Mouse (Mus musculus): ENCODE data around the gene Gm10197.
"Not testable (repeated sequence)": the region's sequence is repeated elsewhere in the genome, so short reads cannot be mapped to it uniquely, and the experiment has no call there.

Gene Gm10197

GRCm38 (mm10) chr19:53371666-53372065 is at the start of gene Gm10197:
TSS of gene Gm10197 (minus strand) at chr19:53371766.
- DNase-seq (ENCODE audit: low read depth) = no peak

- DNase-seq (ENCODE audit: low read depth) = peak; percentile 73
Measured at GRCm38 (mm10) chr19:53420924-53421582, 49.5 kb upstream of the Gm10197 start.

DNA sequence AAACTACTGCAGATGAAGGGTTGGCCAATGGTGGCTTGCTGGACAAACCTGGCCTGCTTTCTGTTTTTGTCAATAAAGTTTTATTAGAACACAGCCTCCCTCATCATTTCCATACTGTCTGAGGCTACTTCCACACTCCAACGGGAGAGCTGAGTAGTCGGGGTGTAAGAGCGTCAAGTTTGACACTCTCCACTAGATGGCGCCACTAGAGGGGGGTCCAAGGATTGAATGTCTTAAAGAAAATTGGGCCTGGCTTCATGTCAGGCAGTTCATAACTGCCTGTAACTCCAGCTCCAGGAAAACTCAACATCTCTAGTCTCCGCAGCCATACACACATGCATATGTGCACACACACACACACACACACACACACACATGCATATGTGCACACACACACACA is 48.3 kb upstream of the Gm10197 start:
- peak; percentile 75 for DNase-seq (ENCODE audit: low read depth)

DNA sequence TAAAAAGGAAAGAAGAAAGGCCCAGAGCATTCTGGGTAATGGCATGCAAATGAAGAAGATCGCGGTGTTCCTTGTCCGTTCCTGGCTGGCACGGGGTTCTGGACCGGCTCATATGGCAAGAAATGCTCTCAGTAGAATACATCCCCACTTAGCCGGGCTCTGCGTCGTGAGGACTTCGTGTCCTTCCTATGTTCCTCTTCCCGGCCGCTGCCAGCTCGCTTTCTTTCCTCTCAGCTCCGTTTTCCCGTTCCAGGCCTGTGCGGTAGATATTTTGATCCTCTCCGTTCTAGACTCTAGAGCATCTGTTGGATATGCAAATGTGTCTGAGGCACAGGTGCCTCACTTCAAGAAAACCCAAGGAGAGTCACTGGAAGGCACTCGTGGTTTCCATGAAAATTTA is 43.6 kb upstream of the Gm10197 start:
- no peak for DNase-seq (ENCODE audit: low read depth)

DNA sequence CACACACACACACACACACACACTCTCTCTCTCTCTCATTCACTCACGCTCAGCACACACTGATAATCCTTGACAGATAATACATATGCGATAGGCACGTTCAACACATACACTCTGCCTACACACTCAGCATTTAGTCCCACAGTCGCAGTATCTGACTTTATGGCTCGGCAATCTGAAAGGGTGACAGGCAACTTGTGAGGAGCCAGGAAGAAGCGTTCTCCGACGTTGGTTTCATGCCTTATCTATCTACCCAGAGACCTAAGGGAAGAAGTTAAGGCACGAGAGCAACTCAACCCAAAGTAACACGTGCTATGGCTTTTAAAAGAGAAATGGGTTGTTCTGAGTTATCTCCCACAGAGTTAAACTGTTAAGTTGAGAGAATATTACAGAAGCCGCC is 43.1 kb upstream of the Gm10197 start:
- peak; percentile 38 for DNase-seq (ENCODE audit: low read depth)

GRCm38 (mm10) chr19:53413617-53414380 is 42.2 kb upstream of the Gm10197 start:
- DNase-seq (ENCODE audit: low read depth) = no peak

GRCm38 (mm10) chr19:53412149-53412848 is 40.7 kb upstream of the Gm10197 start:
- DNase-seq (ENCODE audit: low read depth) = no peak

DNA sequence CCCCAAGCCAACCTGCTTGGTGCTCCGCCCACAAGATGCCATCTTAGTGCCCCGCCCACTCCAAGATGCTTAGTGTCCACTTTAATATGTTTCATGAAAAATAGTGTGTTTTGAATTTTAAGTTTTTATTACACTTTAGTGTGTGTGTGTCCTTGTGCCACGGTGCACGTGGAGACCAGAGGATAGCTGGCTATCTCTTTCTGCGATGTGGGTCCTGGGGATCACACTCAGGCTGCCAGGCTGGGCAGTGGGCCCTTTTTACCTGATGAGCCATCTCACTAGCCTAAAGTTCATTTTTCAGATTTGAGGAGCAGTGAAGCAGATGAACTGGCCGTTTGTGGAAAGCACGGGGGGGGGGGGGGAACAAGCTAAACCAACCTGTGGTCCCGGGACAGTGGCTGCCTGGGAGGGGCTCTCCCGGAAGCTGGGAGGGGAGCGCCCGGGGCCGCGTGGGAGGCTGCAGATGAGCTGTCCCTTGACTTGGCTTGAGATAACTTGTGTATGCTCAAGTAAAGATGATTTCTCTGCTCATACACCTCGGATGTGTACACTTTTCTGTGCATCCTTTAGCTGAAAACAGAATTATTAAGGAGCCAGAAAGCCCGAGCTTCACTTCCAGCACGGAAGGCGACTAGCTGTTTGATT is 38.2 kb upstream of the Gm10197 start:
- no peak for DNase-seq (ENCODE audit: low read depth)

- no peak for DNase-seq (ENCODE audit: low read depth)
Measured at GRCm38 (mm10) chr19:53408398-53408797, 36.8 kb upstream of the Gm10197 start.

GRCm38 (mm10) chr19:53407350-53407749 is 35.8 kb upstream of the Gm10197 start:
- no peak for DNase-seq (ENCODE audit: low read depth)

DNA sequence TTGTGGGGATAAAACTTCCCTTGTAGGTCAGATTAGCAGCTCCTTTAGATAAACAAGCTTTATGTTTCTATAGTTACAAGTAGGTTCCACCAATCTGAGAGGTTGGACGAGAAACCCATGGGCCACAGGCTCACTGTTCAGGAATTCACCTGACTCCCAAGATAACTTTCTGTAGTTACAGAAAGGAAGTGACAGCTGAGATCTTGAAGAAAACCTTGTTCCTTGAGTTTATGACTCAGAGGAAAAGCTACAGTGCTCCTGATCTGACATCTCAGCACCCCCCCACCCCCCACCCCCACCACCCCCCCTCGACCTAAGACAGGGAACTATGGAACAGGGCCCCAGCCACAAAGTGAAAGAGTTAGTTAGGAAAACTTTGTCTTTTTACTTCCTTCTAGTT is 34.2 kb upstream of the Gm10197 start:
- no peak for DNase-seq (ENCODE audit: low read depth)

DNA sequence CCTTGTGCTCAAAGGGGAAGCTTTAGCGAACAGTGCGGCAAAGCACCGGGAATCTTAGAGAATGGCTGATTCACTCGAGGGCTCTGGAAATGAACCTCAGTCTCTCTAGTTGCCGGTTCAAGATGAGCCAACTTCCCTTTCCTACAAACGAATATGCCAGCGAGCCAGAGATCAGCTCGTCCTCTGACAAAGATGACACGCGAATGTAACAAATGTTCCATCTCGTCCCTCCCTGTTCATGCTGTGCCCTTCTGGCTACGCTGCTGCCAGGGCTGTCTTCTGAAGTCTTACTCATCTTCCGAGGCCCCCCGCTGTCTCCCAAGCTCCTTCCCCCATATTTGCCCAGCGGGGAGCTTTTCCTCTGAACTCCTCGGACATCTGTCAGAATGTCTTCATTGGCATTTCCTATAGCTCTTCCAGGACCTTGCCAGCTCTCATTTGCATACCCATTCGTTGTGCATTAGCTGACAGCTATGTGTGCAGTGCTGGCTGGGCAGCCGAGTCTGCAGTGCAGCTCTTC is 33.3 kb upstream of the Gm10197 start:
- DNase-seq (ENCODE audit: low read depth) = no peak

DNA sequence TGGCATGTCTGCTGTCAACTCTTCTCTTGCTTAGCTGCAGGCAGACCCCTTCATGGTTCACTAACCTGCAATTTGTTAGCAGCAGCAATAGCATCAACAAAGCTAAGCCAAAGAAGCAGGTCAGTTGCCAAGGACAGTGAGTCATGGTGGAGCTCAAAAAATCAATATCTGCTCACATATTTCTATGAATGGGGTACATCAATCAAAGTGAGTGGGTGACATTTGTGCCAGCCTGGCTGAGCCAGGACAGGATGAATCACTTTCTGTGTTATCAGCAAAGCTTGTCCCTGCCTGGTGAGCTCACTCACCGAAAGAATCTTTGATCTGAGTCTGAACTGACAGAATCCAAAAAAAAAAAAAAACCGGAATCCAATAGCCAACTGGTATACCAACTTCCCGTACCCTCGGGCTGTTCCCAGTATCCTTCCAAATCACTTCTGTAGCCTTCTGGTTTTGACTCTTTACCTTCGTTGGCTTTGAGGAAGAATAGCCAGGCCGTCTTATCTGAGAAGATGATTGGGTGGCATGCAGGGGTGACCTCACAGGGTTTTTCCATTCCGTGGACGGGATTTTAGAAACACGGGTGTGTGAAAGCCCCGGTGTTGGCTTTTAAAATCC is 32.8 kb upstream of the Gm10197 start:
- no peak for DNase-seq (ENCODE audit: low read depth)

DNA sequence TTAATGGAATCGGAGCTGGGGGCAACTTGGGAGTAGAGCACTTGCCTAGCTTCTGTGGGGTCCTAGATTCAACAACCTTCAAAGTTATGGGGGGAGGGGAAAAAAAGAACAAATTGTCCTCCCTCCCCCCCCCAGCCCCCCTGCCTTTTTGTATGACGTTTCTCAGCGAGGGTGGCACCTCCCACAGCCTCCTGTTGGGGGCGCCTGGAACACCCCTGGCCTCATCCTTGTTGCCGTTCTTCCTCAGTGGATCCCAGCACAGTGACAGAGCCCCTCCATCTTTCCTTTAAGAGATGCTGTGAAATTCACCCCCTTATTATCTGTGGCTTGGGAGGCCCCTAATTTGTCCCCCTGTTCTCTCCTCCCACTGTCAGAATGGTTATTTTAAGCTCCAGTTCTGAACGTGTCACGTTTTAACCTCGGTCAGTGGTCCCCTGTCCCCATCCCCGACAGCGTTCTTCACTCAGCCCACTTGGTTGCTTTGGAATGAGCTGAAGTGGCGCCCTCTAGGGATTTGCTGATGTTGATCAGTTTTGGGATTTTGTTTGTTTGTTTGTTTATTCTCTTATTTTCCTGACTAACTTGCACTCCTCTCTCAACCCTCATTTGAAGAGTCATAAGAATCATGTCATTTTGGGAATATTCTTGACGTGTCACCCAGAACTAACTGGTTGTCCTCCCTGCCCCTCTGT is 31.3 kb upstream of the Gm10197 start:
- no peak for DNase-seq (ENCODE audit: low read depth)

DNA sequence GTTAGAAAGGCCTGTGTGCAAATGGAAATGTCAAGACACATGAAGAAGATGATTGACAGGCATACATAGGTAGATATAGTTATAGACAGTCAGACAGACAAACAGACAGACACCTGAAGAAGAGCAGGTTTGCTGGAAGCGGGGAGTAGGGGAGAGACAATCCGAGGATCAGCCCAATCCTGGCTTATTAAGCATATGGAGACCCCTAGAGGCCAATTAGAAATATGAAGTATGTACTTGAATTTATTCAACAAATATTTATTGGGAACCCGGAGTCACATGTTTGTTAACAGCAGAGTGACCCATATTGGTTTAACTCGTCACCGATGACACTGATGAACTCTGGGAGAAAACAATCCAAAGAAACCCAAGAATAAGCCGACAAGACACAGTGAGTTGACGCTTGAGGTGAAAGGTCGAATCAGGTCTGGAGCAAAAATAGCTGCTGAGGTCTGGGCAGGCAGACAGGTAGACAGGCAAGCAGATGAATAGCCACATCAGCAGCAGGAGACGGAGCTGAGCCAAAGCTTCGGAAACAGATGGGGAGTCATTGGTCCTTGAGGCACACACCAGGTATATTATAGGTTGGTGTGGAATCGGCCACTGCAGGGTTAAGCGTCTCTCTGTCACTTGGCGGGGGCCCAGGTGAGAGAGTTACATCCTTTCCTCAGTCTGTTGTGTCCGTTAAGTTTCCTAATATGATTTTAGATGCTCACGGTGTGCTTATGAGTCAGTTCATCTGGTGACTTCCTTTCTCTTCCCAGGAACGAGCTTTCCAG is 29.0 kb upstream of the Gm10197 start:
- DNase-seq (ENCODE audit: low read depth) = no peak

GRCm38 (mm10) chr19:53399213-53399612 is 27.6 kb upstream of the Gm10197 start:
- no peak for DNase-seq (ENCODE audit: low read depth)

DNA sequence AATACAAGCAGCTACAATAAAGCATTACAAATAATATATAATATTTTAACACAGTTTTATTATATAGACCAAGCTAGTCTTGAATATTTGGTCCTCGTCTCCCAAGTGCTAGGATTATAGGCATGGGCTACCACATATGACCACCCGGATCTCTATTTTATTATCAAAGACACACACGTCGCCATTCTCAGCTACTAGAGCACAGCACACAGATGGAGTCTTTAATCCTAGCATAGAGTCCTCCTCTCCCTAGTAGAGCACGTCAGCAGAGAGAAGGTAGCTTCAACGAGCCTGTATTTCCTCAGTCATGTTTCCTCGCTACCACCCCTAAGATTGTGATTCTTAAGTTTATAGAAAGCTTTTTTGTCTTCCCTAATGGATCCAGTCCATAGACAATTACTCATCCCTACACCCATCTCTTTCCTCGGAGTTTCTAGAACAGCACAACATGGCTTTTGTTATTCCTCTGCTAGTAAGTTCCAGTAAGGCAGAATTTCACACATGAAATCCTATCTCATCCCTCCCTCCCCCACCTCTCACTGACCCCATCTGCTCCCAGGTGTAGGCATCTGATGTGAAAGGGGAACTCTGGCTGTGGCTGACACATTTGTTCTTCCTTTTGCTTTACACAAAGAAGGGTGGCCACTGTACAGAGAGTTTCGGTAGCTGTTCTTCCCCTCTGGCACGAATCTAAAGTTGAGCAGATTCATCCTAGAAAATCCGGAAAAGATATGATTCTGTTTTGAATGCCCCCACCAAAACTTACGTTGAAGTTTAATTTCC is 26.1 kb upstream of the Gm10197 start:
- no peak for DNase-seq (ENCODE audit: low read depth)

DNA sequence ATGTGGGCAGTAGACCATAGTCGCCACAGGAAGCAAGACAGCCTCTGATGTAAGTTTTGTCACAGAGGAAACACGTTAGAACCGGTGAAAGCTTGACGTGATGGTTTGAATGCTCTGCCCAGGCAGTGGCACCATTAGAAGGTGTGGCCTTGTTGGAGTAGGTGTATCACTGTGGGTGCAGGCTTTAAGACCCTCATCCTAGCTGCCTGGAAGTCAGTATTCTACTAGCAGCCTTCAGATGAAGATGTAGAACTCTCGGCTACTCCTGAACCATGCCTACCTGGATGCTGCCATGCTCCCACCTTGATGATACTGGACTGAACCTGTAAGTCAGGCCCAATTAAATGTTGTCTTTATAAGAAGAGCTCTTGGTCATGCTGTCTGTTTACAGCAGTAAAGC is 24.2 kb upstream of the Gm10197 start:
- not testable (repeated sequence) for DNase-seq (ENCODE audit: low read depth)

DNA sequence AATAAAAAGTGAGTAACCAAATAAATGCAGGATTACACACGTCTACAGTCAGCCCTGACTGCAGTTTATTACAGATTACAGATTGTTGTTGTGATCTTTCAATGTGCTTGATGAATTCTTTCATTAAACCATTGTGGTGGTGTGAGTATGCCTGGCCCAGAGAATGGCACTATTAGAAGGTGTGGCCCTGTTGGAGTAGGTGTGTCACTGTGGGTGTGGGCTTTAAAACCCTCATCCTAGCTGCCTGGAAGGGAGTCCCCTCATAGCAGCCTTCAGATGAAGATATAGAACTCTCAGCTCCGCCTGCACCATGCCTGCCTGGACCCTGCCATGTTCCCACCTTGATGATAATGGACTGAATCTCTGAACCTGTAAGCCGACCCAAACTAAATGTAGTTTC is 23.4 kb upstream of the Gm10197 start:
- not testable (repeated sequence) for DNase-seq (ENCODE audit: low read depth)

GRCm38 (mm10) chr19:53394552-53394951 is 23.0 kb upstream of the Gm10197 start:
- peak; percentile 59 for DNase-seq (ENCODE audit: low read depth)
